Mouse (Mus musculus) testis, adult 2 months (tissue): Measurements from ENCODE around the gene Atp8a2.
"Not testable (repeated sequence)": the region's sequence is repeated elsewhere in the genome, so short reads cannot be mapped to it uniquely, and the experiment has no call there.

ENCODE experiments used
- CTCF ChIP-seq: fragments of 200-500 bp; IDR thresholded peaks from 2 replicates; pipeline ENCODE4 v1.5.1; 2012; ENCODE audit warnings: low read depth, mild to moderate bottlenecking, inconsistent platforms, low read length, moderate library complexity; ENCODE audit not compliant: control insufficient read depth, insufficient read depth, insufficient replicate concordance
- POLR2A ChIP-seq: fragments of 200-500 bp; IDR thresholded peaks from 2 replicates; pipeline ENCODE4 v1.6.1; 2012; ENCODE audit warnings: low read depth, mild to moderate bottlenecking, inconsistent platforms, low read length, moderate library complexity; ENCODE audit not compliant: control insufficient read depth

DNA sequence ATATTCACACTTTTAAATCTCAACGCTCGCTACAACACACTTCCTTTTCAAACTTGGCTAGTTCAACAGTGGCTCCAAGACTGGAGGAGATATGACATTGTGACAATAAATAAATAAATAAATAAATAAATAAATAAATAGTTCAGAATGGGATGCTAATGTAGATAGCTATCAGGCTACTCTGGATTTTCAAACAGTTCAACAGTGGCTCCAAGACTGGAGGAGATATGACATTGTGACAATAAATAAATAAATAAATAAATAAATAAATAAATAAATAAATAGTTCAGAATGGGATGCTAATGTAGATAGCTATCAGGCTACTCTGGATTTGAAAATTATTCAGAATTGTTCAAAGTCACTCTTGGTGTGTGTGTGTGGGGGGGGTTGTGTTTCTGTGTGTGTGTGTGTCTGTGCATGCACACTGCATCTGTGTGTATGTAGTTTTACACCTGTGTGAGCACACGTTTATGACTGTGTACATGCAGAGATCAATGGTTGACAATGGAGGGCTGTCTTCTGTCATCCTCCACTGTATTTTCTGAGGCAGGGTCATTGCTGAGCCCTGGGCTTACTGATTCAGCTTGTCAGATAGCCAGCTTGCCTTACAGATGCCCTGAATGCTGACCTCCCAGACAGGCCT lies 480.4 kb downstream of the Atp8a2 start:
- TF ChIP-seq POLR2A, CTCF: not testable (repeated sequence)
